Mouse (Mus musculus) macrophage (primary cell): Measurements from ENCODE around the gene Gast. TPM values are rescaled to one million over a fixed set of nuclear protein-coding genes. Genes with fewer than 3 reads are reported as not detected.

Experiments
- polyA plus RNA-seq: library from polyadenylated mRNA; stranded (reverse); fragments of 250-400 nt; gene quantifications from 3 replicates; pipeline ENCODE4 v1.2.4, GENCODE M21; 2018; ENCODE audit warnings: inconsistent platforms

Gast gene
- polyA plus RNA-seq, 1 experiment from 2014 or later, result not detected

Other genes with a start within 250 kb of the Gast start
- not detected in 3 replicates for gene Krt32, start 246.2 kb upstream of the Gast start, polyA plus RNA-seq
- not detected in 3 replicates for gene Krt35, start 238.2 kb upstream of the Gast start, polyA plus RNA-seq
- gene Krt36, start 228.8 kb upstream of the Gast start, polyA plus RNA-seq, result not detected in 3 replicates
- gene Krt13, start 212.8 kb upstream of the Gast start, polyA plus RNA-seq, result not detected in 3 replicates
- not detected in 3 replicates for gene Krt15, start 198.5 kb upstream of the Gast start, polyA plus RNA-seq
- not detected in 3 replicates for gene Krt19, start 185.7 kb upstream of the Gast start, polyA plus RNA-seq
- not detected in 3 replicates for gene Krt9, start 141.2 kb upstream of the Gast start, polyA plus RNA-seq
- not detected in 3 replicates for gene Krt14, start 126.9 kb upstream of the Gast start, polyA plus RNA-seq
- gene Krt16, start 85.5 kb upstream of the Gast start, polyA plus RNA-seq, result not detected in 3 replicates
- not detected in 3 replicates for gene Krt17, start 73.4 kb upstream of the Gast start, polyA plus RNA-seq
- not detected in 3 replicates for gene Krt42, start 64.5 kb upstream of the Gast start, polyA plus RNA-seq
- 204 to 466 TPM (median 355 TPM) in 3 replicates for gene Eif1, start 14.5 kb upstream of the Gast start, polyA plus RNA-seq
- 0.36 to 0.81 TPM in 2 of 3 replicates, not detected in the other for gene Hap1, start 21.7 kb downstream of the Gast start, polyA plus RNA-seq
- gene Jup, start 63.4 kb downstream of the Gast start, polyA plus RNA-seq, result 2.6 to 3.1 TPM (median 2.9 TPM) in 3 replicates
- gene P3h4, start 80.4 kb downstream of the Gast start, polyA plus RNA-seq, result 0.10 TPM in 1 of 3 replicates, not detected in the others
- gene Fkbp10, start 81.3 kb downstream of the Gast start, polyA plus RNA-seq, result not detected in 3 replicates
- gene Nt5c3b, start 107.4 kb downstream of the Gast start, polyA plus RNA-seq, result 10.7 to 17.3 TPM (median 13.4 TPM) in 3 replicates
- 0.07 TPM in 1 of 3 replicates, not detected in the others for gene Klhl10, start 107.5 kb downstream of the Gast start, polyA plus RNA-seq
- gene Klhl11, start 138.3 kb downstream of the Gast start, polyA plus RNA-seq, result 2.1 to 4.8 TPM (median 4.6 TPM) in 3 replicates
- gene Acly, start 193.6 kb downstream of the Gast start, polyA plus RNA-seq, result 70.4 to 111 TPM (median 89.5 TPM) in 3 replicates
- gene Ttc25, start 211.2 kb downstream of the Gast start, polyA plus RNA-seq, result 0.11 to 0.12 TPM in 2 of 3 replicates, not detected in the other
- 26.5 to 58.0 TPM (median 47.3 TPM) in 3 replicates for gene Cnp, start 240.5 kb downstream of the Gast start, polyA plus RNA-seq